Mouse (Mus musculus) urinary bladder, postnatal 4 days (tissue): ENCODE results near the gene Kcng1.

Experiments used
- DNase-seq, 2 experiments: peaks; one replicate each; pipeline ENCODE4 v3.0.0; 2021 to 2022; ENCODE audit warnings: low spot score in 2 of 2

Kcng1 gene

GRCm38 (mm10) chr2:168281582-168281981 is at the start of gene Kcng1:
Gene Kcng1 (minus strand): TSS chr2:168281736.
- DNase-seq = no peak

GRCm38 (mm10) chr2:168330421-168331070 is 49.0 kb upstream of the Kcng1 start:
- DNase-seq = no peak

- DNase-seq = no peak
These were observed 40.3 kb upstream of the Kcng1 start for GRCm38 (mm10) chr2:168321716-168322374.

- DNase-seq = no peak
These were observed 39.0 kb upstream of the Kcng1 start for GRCm38 (mm10) chr2:168320388-168321182.

GRCm38 (mm10) chr2:168314646-168315446 is 33.3 kb upstream of the Kcng1 start:
- DNase-seq = no peak

GRCm38 (mm10) chr2:168312504-168312903 is 31.0 kb upstream of the Kcng1 start:
- no peak for DNase-seq

- no peak for DNase-seq
These were observed 29.5 kb upstream of the Kcng1 start for GRCm38 (mm10) chr2:168311006-168311405.

GRCm38 (mm10) chr2:168308916-168309315 is 27.4 kb upstream of the Kcng1 start:
- DNase-seq = no peak

- DNase-seq = no peak
These were observed 18.1 kb upstream of the Kcng1 start for GRCm38 (mm10) chr2:168299650-168300049.

- DNase-seq = no peak
These were observed 15.0 kb upstream of the Kcng1 start for GRCm38 (mm10) chr2:168296530-168296929.

GRCm38 (mm10) chr2:168292521-168292920 is 11.0 kb upstream of the Kcng1 start:
- no peak for DNase-seq

GRCm38 (mm10) chr2:168292041-168292440 is 10.5 kb upstream of the Kcng1 start:
- DNase-seq = no peak

GRCm38 (mm10) chr2:168289851-168290250 is 8.3 kb upstream of the Kcng1 start:
- DNase-seq = no peak

- no peak for DNase-seq
These were observed 7.5 kb upstream of the Kcng1 start for GRCm38 (mm10) chr2:168289016-168289415.

- DNase-seq = no peak
These were observed 5.5 kb upstream of the Kcng1 start for GRCm38 (mm10) chr2:168286987-168287386.

GRCm38 (mm10) chr2:168285143-168285542 is 3.6 kb upstream of the Kcng1 start:
- no peak for DNase-seq

GRCm38 (mm10) chr2:168280729-168281581 is 581 bp downstream of the Kcng1 start:
- DNase-seq = no peak

GRCm38 (mm10) chr2:168274374-168274935 is 7.1 kb downstream of the Kcng1 start:
- peak in 1 of 2 experiments; percentile 85 for DNase-seq

GRCm38 (mm10) chr2:168273387-168273786 is 8.1 kb downstream of the Kcng1 start:
- no peak for DNase-seq

- no peak for DNase-seq
These were observed 13.5 kb downstream of the Kcng1 start for GRCm38 (mm10) chr2:168268033-168268432.

GRCm38 (mm10) chr2:168260900-168261299 is 20.6 kb downstream of the Kcng1 start:
- DNase-seq = no peak
